Mouse (Mus musculus) bone marrow macrophage, adult 2 months (primary cell): ENCODE results near the gene Inpp5a.

Experiments
- CTCF ChIP-seq: IDR thresholded peaks from 2 replicates; pipeline ENCODE4 v1.5.1; 2012; ENCODE audit warnings: low read depth, mild to moderate bottlenecking, low read length, moderate library complexity
- POLR2A ChIP-seq: IDR thresholded peaks from 2 replicates; pipeline ENCODE4 v1.6.1; 2012; ENCODE audit warnings: mild to moderate bottlenecking, low read depth, low read length, borderline replicate concordance

DNA sequence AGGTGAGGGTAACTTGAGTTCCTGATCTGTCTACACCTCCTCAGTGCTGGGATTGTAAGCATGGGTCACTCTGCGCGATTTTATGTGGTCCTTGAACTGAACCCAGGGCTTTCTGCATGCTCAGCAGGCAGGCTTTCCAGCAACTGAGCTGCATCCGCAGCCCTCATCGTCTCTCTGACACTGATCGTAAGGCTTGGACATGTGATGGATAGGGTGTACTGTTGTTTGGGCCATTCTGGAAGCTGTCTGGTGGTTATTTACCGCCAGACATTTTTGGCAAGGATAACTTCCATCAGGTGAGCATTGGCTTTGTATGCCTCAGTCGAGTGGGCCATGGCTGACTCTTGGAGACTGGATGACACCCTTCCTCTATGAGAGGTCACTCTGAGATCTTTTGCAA lies 48.0 kb downstream of the Inpp5a start:
- TF ChIP-seq POLR2A (no peak), CTCF (no peak)
